Mouse (Mus musculus): Measurements from ENCODE around the gene Dhrs13.

Dhrs13 gene

GRCm38 (mm10) chr11:78031947-78032808 lies at the start of gene Dhrs13:
Dhrs13 (plus strand) TSS chr11:78032280.
- peak; percentile 85 for DNase-seq (ENCODE audit: low read depth in 2 of 2, low spot score in 2 of 2)

GRCm38 (mm10) chr11:77982441-77982905 lies 49.6 kb upstream of the Dhrs13 start, which contains the start of gene Phf12:
Phf12 (plus strand) TSS chr11:77982754.
- peak; percentile 100 for DNase-seq (ENCODE audit: low read depth in 2 of 2, low spot score in 2 of 2)

- peak; percentile 44 to 53 for DNase-seq (ENCODE audit: low read depth in 2 of 2, low spot score in 2 of 2)
Measured at GRCm38 (mm10) chr11:77983191-77983936, 48.7 kb upstream of the Dhrs13 start.

GRCm38 (mm10) chr11:77983937-77984835 lies 47.9 kb upstream of the Dhrs13 start:
- peak; percentile 37 to 54 for DNase-seq (ENCODE audit: low read depth in 2 of 2, low spot score in 2 of 2)

GRCm38 (mm10) chr11:77984836-77985231 lies 47.2 kb upstream of the Dhrs13 start:
- no peak for DNase-seq (ENCODE audit: low read depth in 2 of 2, low spot score in 2 of 2)

- DNase-seq (ENCODE audit: low read depth in 2 of 2, low spot score in 2 of 2): no peak
Measured at GRCm38 (mm10) chr11:77985541-77986065, 46.5 kb upstream of the Dhrs13 start.

GRCm38 (mm10) chr11:77989071-77989690 lies 42.9 kb upstream of the Dhrs13 start:
- no peak for DNase-seq (ENCODE audit: low read depth in 2 of 2, low spot score in 2 of 2)

- no peak for DNase-seq (ENCODE audit: low read depth in 2 of 2, low spot score in 2 of 2)
Measured at GRCm38 (mm10) chr11:77995556-77995955, 36.5 kb upstream of the Dhrs13 start.

- DNase-seq (ENCODE audit: low read depth in 2 of 2, low spot score in 2 of 2): no peak
Measured at GRCm38 (mm10) chr11:78006446-78006845, 25.6 kb upstream of the Dhrs13 start.

- DNase-seq (ENCODE audit: low read depth in 2 of 2, low spot score in 2 of 2): peak; percentile 68 to 73
Measured at GRCm38 (mm10) chr11:78019676-78020075, 12.4 kb upstream of the Dhrs13 start.

- DNase-seq (ENCODE audit: low read depth in 2 of 2, low spot score in 2 of 2): peak; percentile 34 to 47
Measured at GRCm38 (mm10) chr11:78023607-78024006, 8.5 kb upstream of the Dhrs13 start.

- no peak for DNase-seq (ENCODE audit: low read depth in 2 of 2, low spot score in 2 of 2)
Measured at GRCm38 (mm10) chr11:78029240-78029639, 2.8 kb upstream of the Dhrs13 start.

- no peak for DNase-seq (ENCODE audit: low read depth in 2 of 2, low spot score in 2 of 2)
Measured at GRCm38 (mm10) chr11:78030600-78030999, 1.5 kb upstream of the Dhrs13 start.

GRCm38 (mm10) chr11:78031389-78031788 lies 691 bp upstream of the Dhrs13 start:
- no peak for DNase-seq (ENCODE audit: low read depth in 2 of 2, low spot score in 2 of 2)

- DNase-seq (ENCODE audit: low read depth in 2 of 2, low spot score in 2 of 2): no peak
Measured at GRCm38 (mm10) chr11:78032809-78033195, 722 bp downstream of the Dhrs13 start.

- no peak for DNase-seq (ENCODE audit: low read depth in 2 of 2, low spot score in 2 of 2)
Measured at GRCm38 (mm10) chr11:78033931-78034617, 2.0 kb downstream of the Dhrs13 start.

- DNase-seq (ENCODE audit: low read depth in 2 of 2, low spot score in 2 of 2): no peak
Measured at GRCm38 (mm10) chr11:78036791-78037190, 4.7 kb downstream of the Dhrs13 start.

GRCm38 (mm10) chr11:78037831-78038752 lies 6.0 kb downstream of the Dhrs13 start, which contains the start of gene Flot2:
Flot2 (plus strand) TSS chr11:78037931.
- DNase-seq (ENCODE audit: low read depth in 2 of 2, low spot score in 2 of 2): peak in 1 of 2 experiments; percentile 39
